Mouse (Mus musculus): ENCODE data around the gene Dennd6a. TPM values are rescaled to one million over a fixed set of nuclear protein-coding genes. Genes with fewer than 3 reads are reported as not detected.

Gene Dennd6a
- polyA plus RNA-seq, 1 experiment from 2014 or later = 26.4 TPM

DNA sequence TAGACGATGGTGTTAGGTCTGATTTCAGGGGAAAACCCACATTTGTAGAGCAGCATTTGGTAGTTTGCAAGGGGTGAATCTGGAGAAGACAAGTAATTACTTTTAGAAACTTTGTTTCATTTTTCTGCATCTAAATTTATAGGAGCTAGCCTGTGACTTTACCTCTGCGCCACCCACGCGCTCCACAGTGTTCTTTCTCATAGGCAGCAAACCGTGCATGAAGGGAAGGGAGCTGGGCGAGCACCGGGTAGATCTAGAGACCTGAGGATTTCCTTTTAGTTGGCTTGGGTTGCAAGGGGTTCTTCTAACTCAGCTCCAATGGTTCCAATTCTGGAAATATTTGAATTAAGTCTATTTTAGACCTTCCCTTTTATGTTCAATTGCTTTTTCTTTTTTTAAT, 15.1 kb upstream of the Dennd6a start:
- Histone ChIP-seq H3K9me3 (ENCODE audit: control insufficient read depth, low read length) (no peaks in the 10 kb centered on the region), H3K4me2 (ENCODE audit: low read depth, low read length) (no peak overlapping the region), H3K36me3 (ENCODE audit: control insufficient read depth, insufficient read depth, low read length) (no peaks in the 10 kb centered on the region), H3K4me1 (replicated peaks; ENCODE audit: control insufficient read depth, insufficient read depth, low read length) (peaks cover 6% of the 10 kb centered on the region; the same call in 1 of the 2 replicates), H3K9ac (ENCODE audit: low read length) (no peak overlapping the region), H3K27ac (ENCODE audit: low read length) (no peak overlapping the region), H3K4me3 (ENCODE audit: low read length) (no peak overlapping the region), H3K27me3 (ENCODE audit: control insufficient read depth, insufficient read depth, low read depth, low read length) (no peaks in the 10 kb centered on the region)
- ATAC-seq (ENCODE audit: low read depth) = no peak
- 84% methylated on average over 7 of the region's 7 CpGs for WGBS

DNA sequence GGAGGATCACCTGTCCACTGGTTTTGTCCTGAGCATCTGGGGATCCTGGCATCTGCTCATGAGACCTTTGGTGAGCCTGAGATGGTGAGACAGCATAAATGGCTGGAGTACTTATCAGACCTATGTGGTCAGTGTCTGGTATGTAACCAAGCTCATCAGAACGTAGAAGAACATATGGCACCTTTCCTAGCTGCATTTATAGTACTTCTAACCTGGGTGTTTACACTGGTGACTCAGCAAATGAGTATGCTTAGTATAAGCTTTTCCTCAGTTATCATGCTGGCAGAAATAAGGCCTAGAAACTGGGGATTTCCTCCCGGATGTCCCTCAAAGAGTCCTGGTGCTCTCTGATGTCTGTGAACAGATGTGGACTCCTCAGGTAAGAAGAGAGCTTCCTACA, 11.4 kb upstream of the Dennd6a start:
- no peak overlapping the region for H3K27ac ChIP-seq (ENCODE audit: low read length)
- peaks cover 6% of the 10 kb centered on the region; the same call in 1 of the 2 replicates for H3K4me1 ChIP-seq (replicated peaks; ENCODE audit: control insufficient read depth, insufficient read depth, low read length)
- H3K9ac ChIP-seq (ENCODE audit: low read length) = no peak overlapping the region
- WGBS = 73% methylated on average over 2 of the region's 2 CpGs
- H3K4me2 ChIP-seq (ENCODE audit: low read depth, low read length) = no peak overlapping the region
- H3K4me3 ChIP-seq (ENCODE audit: low read length) = no peak overlapping the region
- ATAC-seq (ENCODE audit: low read depth) = no peak
- no peaks in the 10 kb centered on the region for H3K36me3 ChIP-seq (ENCODE audit: control insufficient read depth, insufficient read depth, low read length)
- no peaks in the 10 kb centered on the region for H3K27me3 ChIP-seq (ENCODE audit: control insufficient read depth, insufficient read depth, low read depth, low read length)
- H3K9me3 ChIP-seq (ENCODE audit: control insufficient read depth, low read length) = no peaks in the 10 kb centered on the region

DNA sequence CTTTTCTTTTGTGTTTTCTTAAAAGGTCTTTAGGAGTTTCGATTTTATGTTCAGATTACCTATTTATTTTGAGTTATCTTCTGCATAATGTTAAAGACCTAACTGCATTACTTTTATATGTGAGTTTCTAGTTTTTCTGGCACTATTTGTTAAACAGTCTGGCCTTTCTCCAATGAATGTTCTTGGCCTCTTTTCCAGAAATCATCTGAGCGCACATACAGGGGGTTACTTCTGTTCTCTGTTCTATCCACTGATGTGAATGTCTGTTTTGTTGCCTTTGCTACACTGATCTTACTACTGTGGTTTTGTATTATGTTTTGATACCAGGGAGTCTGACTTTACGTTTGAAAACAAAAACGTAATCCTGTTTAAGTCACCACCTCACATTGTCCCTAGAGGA, 3.8 kb upstream of the Dennd6a start:
- no peaks in the 10 kb centered on the region for H3K27me3 ChIP-seq (ENCODE audit: control insufficient read depth, insufficient read depth, low read depth, low read length)
- no peak overlapping the region for H3K9ac ChIP-seq (ENCODE audit: low read length)
- no peaks in the 10 kb centered on the region for H3K36me3 ChIP-seq (ENCODE audit: control insufficient read depth, insufficient read depth, low read length)
- H3K27ac ChIP-seq (ENCODE audit: low read length) = no peak overlapping the region
- ATAC-seq (ENCODE audit: low read depth) = peak; percentile 56; the same call in 1 of the 2 replicates
- no peak overlapping the region for H3K4me2 ChIP-seq (ENCODE audit: low read depth, low read length)
- H3K9me3 ChIP-seq (ENCODE audit: control insufficient read depth, low read length) = no peaks in the 10 kb centered on the region
- H3K4me3 ChIP-seq (ENCODE audit: low read length) = no peak overlapping the region
- no peaks in the 10 kb centered on the region for H3K4me1 ChIP-seq (replicated peaks; ENCODE audit: control insufficient read depth, insufficient read depth, low read length)
- 66% methylated on average over 4 of the region's 4 CpGs for WGBS

DNA sequence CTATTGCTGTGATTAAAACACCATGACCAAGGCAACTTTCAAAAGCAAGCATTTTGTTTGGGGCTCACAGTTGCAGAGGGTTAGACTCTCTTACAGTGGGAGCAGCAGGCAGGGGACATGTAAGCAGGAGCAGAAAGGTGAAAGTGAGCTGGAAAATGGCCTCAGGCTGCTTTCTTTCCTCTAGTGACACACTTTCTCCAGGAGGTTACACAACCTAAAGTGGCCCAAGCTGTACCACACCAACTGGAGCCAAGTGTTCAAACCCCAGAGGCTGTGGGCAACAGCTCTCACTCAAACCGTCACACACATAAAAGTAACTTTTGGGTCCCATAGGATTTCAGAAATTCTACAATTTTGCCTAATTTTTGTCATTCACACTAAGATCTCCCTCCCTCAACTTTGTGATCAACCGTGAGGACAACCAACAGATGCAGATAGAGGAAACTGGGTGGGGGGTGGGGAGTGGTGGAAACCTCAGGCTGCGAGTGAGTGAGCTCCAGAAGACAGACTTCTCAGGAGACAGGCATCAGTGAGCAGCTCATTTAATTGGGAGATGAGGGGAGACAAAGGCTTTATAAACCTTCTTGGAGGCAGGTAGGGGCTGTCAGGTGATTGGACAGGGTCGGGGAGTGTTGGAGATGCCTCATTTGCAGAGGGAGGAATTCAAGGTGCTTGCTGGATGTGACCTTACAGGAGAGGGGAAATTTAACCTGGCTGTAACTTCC, 1.5 kb upstream of the Dennd6a start:
- H3K36me3 ChIP-seq (ENCODE audit: control insufficient read depth, insufficient read depth, low read length) = no peaks in the 10 kb centered on the region
- H3K4me1 ChIP-seq (replicated peaks; ENCODE audit: control insufficient read depth, insufficient read depth, low read length) = no peaks in the 10 kb centered on the region
- no peak overlapping the region for H3K4me3 ChIP-seq (ENCODE audit: low read length)
- no peak overlapping the region for H3K4me2 ChIP-seq (ENCODE audit: low read depth, low read length)
- WGBS = 43% methylated on average over 4 of the region's 4 CpGs
- H3K27me3 ChIP-seq (ENCODE audit: control insufficient read depth, insufficient read depth, low read depth, low read length) = no peaks in the 10 kb centered on the region
- no peak overlapping the region for H3K27ac ChIP-seq (ENCODE audit: low read length)
- H3K9me3 ChIP-seq (ENCODE audit: control insufficient read depth, low read length) = no peaks in the 10 kb centered on the region
- no peak for ATAC-seq (ENCODE audit: low read depth)
- H3K9ac ChIP-seq (ENCODE audit: low read length) = no peak overlapping the region

DNA sequence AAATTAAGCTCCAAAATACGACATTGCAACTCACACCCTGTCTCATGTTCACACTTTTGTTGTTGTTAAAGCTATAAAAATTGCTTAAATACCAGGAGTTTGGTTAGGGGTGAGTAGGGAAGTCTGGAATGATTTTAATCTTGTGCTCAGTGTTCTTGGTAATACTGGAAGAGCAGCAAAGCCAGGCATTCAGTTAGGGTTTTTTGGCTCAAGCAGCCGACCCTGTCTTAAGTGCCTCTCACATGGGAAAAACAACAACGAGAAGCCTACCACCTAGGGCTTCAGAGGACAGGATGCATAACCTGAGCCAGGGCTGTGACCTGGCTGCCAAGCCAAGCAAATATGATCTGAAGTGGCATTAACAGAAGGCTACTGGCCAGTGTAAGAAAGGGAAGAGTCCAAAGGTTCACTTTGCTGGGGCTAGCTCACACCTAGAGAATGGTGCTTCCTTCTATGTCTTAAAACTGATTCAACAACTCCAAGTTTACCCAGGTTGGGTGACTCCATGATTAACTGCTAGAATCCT, 2.7 kb downstream of the Dennd6a start:
- ATAC-seq (ENCODE audit: low read depth) = no peak
- Histone ChIP-seq H3K27me3 (ENCODE audit: control insufficient read depth, insufficient read depth, low read depth, low read length) (no peaks in the 10 kb centered on the region), H3K9ac (ENCODE audit: low read length) (no peak overlapping the region), H3K4me3 (ENCODE audit: low read length) (no peak overlapping the region), H3K4me2 (ENCODE audit: low read depth, low read length) (no peak overlapping the region), H3K4me1 (replicated peaks; ENCODE audit: control insufficient read depth, insufficient read depth, low read length) (no peaks in the 10 kb centered on the region; the same call in 1 of the 2 replicates), H3K27ac (ENCODE audit: low read length) (no peak overlapping the region), H3K36me3 (ENCODE audit: control insufficient read depth, insufficient read depth, low read length) (no peaks in the 10 kb centered on the region), H3K9me3 (ENCODE audit: control insufficient read depth, low read length) (no peaks in the 10 kb centered on the region)
- WGBS = 56% methylated on average over 3 of the region's 3 CpGs

DNA sequence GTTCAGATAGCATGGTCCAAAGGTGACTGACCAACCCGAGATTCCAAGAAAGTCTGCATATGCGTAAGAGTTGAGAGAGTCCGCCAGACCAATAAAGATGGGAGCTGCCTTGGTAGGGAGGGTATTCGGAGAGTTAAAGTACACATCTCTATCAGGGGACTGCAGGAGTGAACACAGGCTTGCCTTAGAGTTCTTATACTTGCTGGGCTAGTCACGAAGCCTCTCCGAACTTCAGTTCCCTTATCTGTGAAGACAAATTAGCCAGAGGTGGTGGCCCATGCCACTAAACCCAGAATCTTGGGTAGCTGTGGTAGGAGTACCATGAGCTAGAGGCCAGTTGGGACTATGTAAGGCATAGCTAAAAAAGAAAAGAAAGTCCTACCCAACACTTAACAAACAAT, 5.1 kb downstream of the Dennd6a start:
- no peaks in the 10 kb centered on the region for H3K36me3 ChIP-seq (ENCODE audit: control insufficient read depth, insufficient read depth, low read length)
- ATAC-seq (ENCODE audit: low read depth) = no peak
- no peaks in the 10 kb centered on the region; the same call in 1 of the 2 replicates for H3K4me1 ChIP-seq (replicated peaks; ENCODE audit: control insufficient read depth, insufficient read depth, low read length)
- H3K9ac ChIP-seq (ENCODE audit: low read length) = no peak overlapping the region
- no peaks in the 10 kb centered on the region for H3K9me3 ChIP-seq (ENCODE audit: control insufficient read depth, low read length)
- H3K27ac ChIP-seq (ENCODE audit: low read length) = no peak overlapping the region
- no peaks in the 10 kb centered on the region for H3K27me3 ChIP-seq (ENCODE audit: control insufficient read depth, insufficient read depth, low read depth, low read length)
- H3K4me2 ChIP-seq (ENCODE audit: low read depth, low read length) = peak overlapping the region; percentile 71; the same call in 1 of the 2 replicates
- H3K4me3 ChIP-seq (ENCODE audit: low read length) = peak overlapping the region; percentile 94; the same call in 1 of the 2 replicates
- WGBS = 53% methylated on average over 6 of the region's 6 CpGs

DNA sequence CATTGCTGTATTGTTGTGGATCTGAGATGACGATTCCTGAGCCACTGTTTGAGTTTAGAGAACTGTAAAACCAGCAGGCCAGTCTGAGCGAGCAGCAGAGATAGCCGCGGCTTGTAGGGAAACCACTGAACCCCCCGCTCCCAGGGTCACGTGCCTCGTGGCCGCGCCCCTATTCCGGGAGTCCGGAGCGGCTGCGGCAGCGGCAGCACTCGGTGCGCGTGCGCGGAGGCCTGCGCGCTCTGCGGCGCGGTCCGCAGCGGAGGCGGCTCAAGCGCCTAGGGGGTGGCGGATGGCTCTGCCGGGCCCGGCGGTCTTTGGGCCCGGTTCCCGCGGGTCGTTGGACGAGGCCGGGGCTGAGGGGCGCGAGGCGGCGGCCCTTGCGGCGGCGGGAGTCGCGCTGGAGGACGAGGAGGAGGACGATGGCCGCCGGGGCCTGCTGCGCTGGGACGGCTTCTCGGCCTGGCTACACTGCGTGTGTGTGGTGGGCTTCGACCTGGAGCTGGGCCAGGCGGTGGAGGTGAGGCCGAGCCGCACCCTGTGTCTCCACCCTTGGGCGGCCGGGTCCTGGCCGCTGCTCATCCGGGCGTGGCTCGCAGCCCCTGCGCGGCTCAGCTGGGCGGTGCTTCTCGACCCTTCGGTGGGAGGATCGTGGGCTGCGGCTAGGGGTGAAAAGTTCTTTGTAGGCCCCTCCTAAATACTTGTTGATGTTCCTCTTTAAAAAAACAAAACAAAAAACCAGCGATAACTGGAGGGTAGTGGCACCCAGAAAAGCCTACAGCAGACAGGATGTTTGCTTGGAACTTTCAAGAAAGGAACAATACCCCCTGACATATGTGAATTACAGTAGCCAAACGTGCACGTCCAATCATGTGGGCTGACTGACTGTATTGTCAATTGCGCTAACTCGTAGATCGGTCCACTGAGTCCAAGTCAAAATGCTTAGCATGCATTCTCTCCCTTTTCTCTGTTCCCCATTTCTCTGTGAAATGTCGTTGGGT, 6.0 kb downstream of the Dennd6a start:
- Histone ChIP-seq H3K36me3 (ENCODE audit: control insufficient read depth, insufficient read depth, low read length) (no peaks in the 10 kb centered on the region), H3K4me3 (ENCODE audit: low read length) (peak overlapping the region; percentile 94), H3K4me1 (replicated peaks; ENCODE audit: control insufficient read depth, insufficient read depth, low read length) (no peaks in the 10 kb centered on the region; the same call in 1 of the 2 replicates), H3K27ac (ENCODE audit: low read length) (peak overlapping the region; percentile 99), H3K9ac (ENCODE audit: low read length) (peak overlapping the region; percentile 100), H3K9me3 (ENCODE audit: control insufficient read depth, low read length) (no peaks in the 10 kb centered on the region), H3K27me3 (ENCODE audit: control insufficient read depth, insufficient read depth, low read depth, low read length) (no peaks in the 10 kb centered on the region), H3K4me2 (ENCODE audit: low read depth, low read length) (peak overlapping the region; percentile 71)
- ATAC-seq (ENCODE audit: low read depth) = peak; percentile 97
- under 1% methylated on average over 79 of the region's 79 CpGs for WGBS

DNA sequence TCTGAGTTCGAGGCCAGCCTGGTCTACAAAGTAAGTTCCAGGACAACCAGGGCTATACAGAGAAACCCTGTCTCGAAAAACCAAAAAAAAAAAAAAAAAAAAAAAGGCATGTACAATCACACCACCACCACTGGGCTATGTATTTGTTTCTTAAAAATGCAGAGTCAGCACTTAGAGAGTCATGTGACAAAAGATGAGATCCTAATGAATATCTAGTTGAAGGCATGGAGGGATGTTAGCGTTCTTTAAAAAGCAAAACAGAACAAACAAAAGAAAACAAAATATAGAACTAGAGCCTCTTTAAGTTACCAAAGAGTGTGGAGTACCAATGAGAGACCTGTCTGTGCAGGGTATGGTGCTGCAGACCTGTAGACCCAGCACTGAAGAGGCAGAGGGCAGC, 10.0 kb downstream of the Dennd6a start:
- H3K4me1 ChIP-seq (replicated peaks; ENCODE audit: control insufficient read depth, insufficient read depth, low read length) = peaks cover 8% of the 10 kb centered on the region
- H3K9ac ChIP-seq (ENCODE audit: low read length) = no peak overlapping the region
- ATAC-seq (ENCODE audit: low read depth) = no peak
- WGBS = 92% methylated on average over 2 of the region's 3 CpGs
- no peak overlapping the region for H3K27ac ChIP-seq (ENCODE audit: low read length)
- no peak overlapping the region for H3K4me2 ChIP-seq (ENCODE audit: low read depth, low read length)
- H3K4me3 ChIP-seq (ENCODE audit: low read length) = no peak overlapping the region
- no peaks in the 10 kb centered on the region for H3K9me3 ChIP-seq (ENCODE audit: control insufficient read depth, low read length)
- H3K27me3 ChIP-seq (ENCODE audit: control insufficient read depth, insufficient read depth, low read depth, low read length) = no peaks in the 10 kb centered on the region
- no peaks in the 10 kb centered on the region; the same call in 1 of the 2 replicates for H3K36me3 ChIP-seq (ENCODE audit: control insufficient read depth, insufficient read depth, low read length)

DNA sequence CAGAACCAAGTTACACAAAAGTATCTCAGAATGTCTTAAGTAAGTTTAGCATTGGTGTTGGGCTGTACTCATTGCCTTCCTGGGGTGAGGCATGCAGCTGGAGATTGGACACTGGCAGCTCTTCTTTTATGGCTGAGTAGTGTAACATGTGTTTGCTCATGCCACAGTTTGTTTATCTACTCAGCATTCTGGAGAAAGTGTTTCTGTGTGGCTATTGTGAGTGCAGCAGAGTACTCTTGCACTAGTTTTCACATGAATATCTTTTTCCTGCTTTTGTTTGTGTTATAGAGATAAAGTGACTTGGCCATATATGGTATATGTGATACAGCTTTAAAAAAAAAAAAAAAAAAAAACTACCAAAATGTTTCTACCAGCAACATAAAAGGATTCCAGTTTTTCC, 13.5 kb downstream of the Dennd6a start:
- Histone ChIP-seq H3K9me3 (ENCODE audit: control insufficient read depth, low read length) (no peaks in the 10 kb centered on the region), H3K9ac (ENCODE audit: low read length) (no peak overlapping the region; the same call in 1 of the 2 replicates), H3K4me2 (ENCODE audit: low read depth, low read length) (peak overlapping the region; percentile 25; the same call in 1 of the 2 replicates), H3K27me3 (ENCODE audit: control insufficient read depth, insufficient read depth, low read depth, low read length) (no peaks in the 10 kb centered on the region), H3K4me3 (ENCODE audit: low read length) (no peak overlapping the region), H3K27ac (ENCODE audit: low read length) (peak overlapping the region; percentile 59), H3K4me1 (replicated peaks; ENCODE audit: control insufficient read depth, insufficient read depth, low read length) (peaks cover 8% of the 10 kb centered on the region), H3K36me3 (ENCODE audit: control insufficient read depth, insufficient read depth, low read length) (no peaks in the 10 kb centered on the region; the same call in 1 of the 2 replicates)
- ATAC-seq (ENCODE audit: low read depth) = peak; percentile 87

All from lung, embryonic 16.5 days (tissue).